27 mouse cellular contexts compared by ENCODE assay signal in genomic region chr6:15739132-15739531, GRCm38 (mm10). TPM values are rescaled to one million over a fixed set of nuclear protein-coding genes. Genes with fewer than 3 reads are reported as not detected.
DNase-seq lines count a peak whose midpoint lies in the region; ATAC-seq and TF ChIP-seq lines count a peak whose summit lies in the region.
"Had no signal": no experiment of that assay in that cellular context is flagged by ENCODE, and none has a peak within 500 bp of the region (broad histone marks: within the 10 kb centered on the region; RNA-seq: fewer than 3 reads in every experiment).

No protein-coding gene starts in this region.

- H3K9me3 ChIP-seq in lung, embryonic 16.5 days (ENCODE audit: control insufficient read depth, low read length): no peaks in the 10 kb centered on the region
- H3K9me3 ChIP-seq in CH12.LX (replicated peaks; ENCODE audit: low read length): no peaks in the 10 kb centered on the region
- no peaks in the 10 kb centered on the region for H3K9me3 ChIP-seq in hindbrain, embryonic 10.5 days
- H3K9me3 ChIP-seq: embryonic facial prominence, embryonic 13.5 days; forebrain, embryonic 13.5 days; heart, embryonic 15.5 days; kidney, embryonic 15.5 days; limb, embryonic 12.5 days; liver, embryonic 12.5 days; midbrain, embryonic 12.5 days had no signal

- H3K79me2 ChIP-seq in CH12.LX (replicated peaks; ENCODE audit: control insufficient read depth, extremely low read depth, insufficient read depth, poor library complexity, severe bottlenecking): no peaks in the 10 kb centered on the region

- dilution Hi-C loops in CH12.LX (cut with MboI; ENCODE audit: extremely low pct_ligation_motif_present, extremely low pct_unique_long_range_greater_than_20kb, low sequenced_read_pairs): no loop called here

- H3K36me3 ChIP-seq in lung, embryonic 16.5 days (ENCODE audit: control insufficient read depth, insufficient read depth, low read length): 0 out of 2 replicates have a peak, but pooled peaks cover 2% of the 10 kb centered on the region
- peaks cover 41 to 69% of the 10 kb centered on the region in 2 experiments for H3K36me3 ChIP-seq in CH12.LX (replicated peaks in 1 of 2; ENCODE audit: control insufficient read depth in 1 of 2, insufficient read depth in 1 of 2, low read length in 1 of 2)
- no peaks in the 10 kb centered on the region for H3K36me3 ChIP-seq in hindbrain, embryonic 10.5 days
- H3K36me3 ChIP-seq: heart, embryonic 15.5 days; liver, embryonic 12.5 days; midbrain, embryonic 12.5 days had no signal

- 76% methylated on average over 3 of the region's 3 CpGs for WGBS in lung, embryonic 16.5 days
- WGBS in cerebellum, adult 2 months: 71% methylated on average over 3 of the region's 3 CpGs
- WGBS in hindbrain, embryonic 10.5 days: 90% methylated on average over 3 of the region's 3 CpGs

- no peak overlapping the region for H3K4me3 ChIP-seq in lung, embryonic 16.5 days (ENCODE audit: low read length)
- H3K4me3 ChIP-seq in CH12.LX (replicated peaks in 1 of 3; ENCODE audit: low read depth in 2 of 3, low read length in 2 of 3, poor library complexity in 1 of 3): no peak overlapping the region
- H3K4me3 ChIP-seq in cerebellum, adult 2 months (replicated peaks; ENCODE audit: insufficient read depth, low read depth, low read length): no peak overlapping the region
- no peak overlapping the region for H3K4me3 ChIP-seq in hindbrain, embryonic 10.5 days
- H3K4me3 ChIP-seq: embryonic facial prominence, embryonic 13.5 days; erythroblast, embryonic 14.5 days; forebrain, embryonic 13.5 days; gastrocnemius, adult 2 months; heart, embryonic 15.5 days; kidney, embryonic 15.5 days; limb, embryonic 12.5 days; liver, embryonic 12.5 days; midbrain, embryonic 12.5 days had no signal

- no peak for DNase-seq in lung, postnatal 36 days
- DNase-seq in CH12.LX (ENCODE audit: extremely low read depth): no peak
- DNase-seq in induced T-regulatory cell, adult 2 months (ENCODE audit: low read depth): peak; percentile 43
- peak; percentile 34 for DNase-seq in naive thymus-derived CD4-positive, alpha-beta T cell, adult 2 months (ENCODE audit: low read depth)
- DNase-seq in cerebellum, adult 2 months: no peak
- DNase-seq in adrenal gland, adult 8-10 months: no peak
- DNase-seq in hindbrain, embryonic 10.5 days (ENCODE audit: low spot score): no peak
- DNase-seq: cerebellum, adult 11-12 months; cerebellum, postnatal 14 days; gastrocnemius, adult 2 months; heart, postnatal 36 days; kidney, adult 11 months; kidney, postnatal 36 days; layer of hippocampus, postnatal 36 days; lung, adult 18-20 months; lung, postnatal 4 days had no signal

- peak overlapping the region; percentile 28 for H3K27ac ChIP-seq in lung, embryonic 16.5 days (ENCODE audit: low read length)
- no peak overlapping the region for H3K27ac ChIP-seq in CH12.LX (ENCODE audit: insufficient read depth, low read depth)
- H3K27ac ChIP-seq in cerebellum, adult 2 months (ENCODE audit: insufficient read depth, low read length): no peak overlapping the region
- H3K27ac ChIP-seq in hindbrain, embryonic 10.5 days: no peak overlapping the region
- H3K27ac ChIP-seq: embryonic facial prominence, embryonic 13.5 days; forebrain, embryonic 13.5 days; hindbrain, postnatal 0 days; kidney, embryonic 15.5 days; limb, embryonic 12.5 days; liver, embryonic 12.5 days; midbrain, embryonic 12.5 days had no signal

- no peak overlapping the region for H3K9ac ChIP-seq in lung, embryonic 16.5 days (ENCODE audit: low read length)
- H3K9ac ChIP-seq in CH12.LX (ENCODE audit: insufficient read depth, low read depth): no peak overlapping the region
- H3K9ac ChIP-seq: embryonic facial prominence, embryonic 13.5 days; forebrain, embryonic 13.5 days; heart, embryonic 15.5 days; kidney, embryonic 15.5 days; limb, embryonic 12.5 days; liver, embryonic 12.5 days; midbrain, embryonic 12.5 days had no signal

- in situ Hi-C loops in CH12.LX (cut with MboI; ENCODE audit: low pct_ligation_motif_present, low pct_unique_long_range_greater_than_20kb, low sequenced_read_pairs): no loop called here

- H3K27me3 ChIP-seq in lung, embryonic 16.5 days (ENCODE audit: control insufficient read depth, insufficient read depth, low read depth, low read length): no peaks in the 10 kb centered on the region
- no peaks in the 10 kb centered on the region for H3K27me3 ChIP-seq in CH12.LX (replicated peaks)
- no peaks in the 10 kb centered on the region for H3K27me3 ChIP-seq in cerebellum, adult 2 months (ENCODE audit: control insufficient read depth, insufficient read depth, low read length)
- H3K27me3 ChIP-seq in hindbrain, embryonic 10.5 days (ENCODE audit: insufficient read depth, poor library complexity, severe bottlenecking): no peaks in the 10 kb centered on the region
- H3K27me3 ChIP-seq: embryonic facial prominence, embryonic 13.5 days; forebrain, embryonic 13.5 days; heart, embryonic 15.5 days; kidney, embryonic 15.5 days; limb, embryonic 12.5 days; liver, embryonic 12.5 days; midbrain, embryonic 12.5 days had no signal

- no peak for TF ChIP-seq POLR2A in CH12.LX (IDR thresholded peaks at IDR 0.05; ENCODE audit: low read depth, low read length)
- no peak for TF ChIP-seq POLR2A in cerebellum, adult 2 months (IDR thresholded peaks at IDR 0.05; ENCODE audit: borderline replicate concordance, insufficient read depth, low read length)

- no peak for TF ChIP-seq CTCF in CH12.LX (conservative IDR thresholded peaks at IDR 0.05 in 1 of 2, IDR thresholded peaks at IDR 0.05 in 1 of 2; ENCODE audit: low read depth in 2 of 2, low read length in 2 of 2)
- no peak for TF ChIP-seq CTCF in cerebellum, adult 2 months (IDR thresholded peaks at IDR 0.05; ENCODE audit: borderline replicate concordance, insufficient read depth, low read depth, low read length)

- peaks cover 20% of the 10 kb centered on the region for H3K4me1 ChIP-seq in lung, embryonic 16.5 days (replicated peaks; ENCODE audit: control insufficient read depth, insufficient read depth, low read length)
- peaks cover 0 to 10% of the 10 kb centered on the region in 2 experiments; a peak in 2 of 4 replicates for H3K4me1 ChIP-seq in CH12.LX (ENCODE audit: control insufficient read depth in 1 of 2, insufficient read depth in 2 of 2)
- no peaks in the 10 kb centered on the region for H3K4me1 ChIP-seq in cerebellum, adult 2 months (ENCODE audit: control insufficient read depth, insufficient read depth, low read length)
- peaks cover 9% of the 10 kb centered on the region; the same call in 1 of the 2 replicates for H3K4me1 ChIP-seq in hindbrain, embryonic 10.5 days (replicated peaks)
- H3K4me1 ChIP-seq: limb, embryonic 12.5 days; midbrain, embryonic 12.5 days had no signal

- ATAC-seq in lung, embryonic 16.5 days (ENCODE audit: low read depth): no peak
- ATAC-seq: forebrain, embryonic 13.5 days; hindbrain, postnatal 0 days had no signal

- TF ChIP-seq RAD21 in CH12.LX (IDR thresholded peaks at IDR 0.05; ENCODE audit: low read depth, low read length): no peak

- H3K4me2 ChIP-seq in lung, embryonic 16.5 days (ENCODE audit: low read depth, low read length): no peak overlapping the region
- H3K4me2 ChIP-seq in CH12.LX (ENCODE audit: insufficient read depth, low read depth, poor library complexity, severe bottlenecking): no peak overlapping the region
- H3K4me2 ChIP-seq: embryonic facial prominence, embryonic 13.5 days; forebrain, embryonic 13.5 days; heart, embryonic 15.5 days; kidney, embryonic 15.5 days; limb, embryonic 12.5 days; liver, embryonic 12.5 days; midbrain, embryonic 12.5 days had no signal

- TF ChIP-seq EP300 in CH12.LX (IDR thresholded peaks at IDR 0.05; ENCODE audit: low read length): no peak

TF ChIP-seq in CH12.LX, 34 proteins besides CTCF, POLR2A, EP300 and RAD21:
- no peak for TF ChIP-seq ZMIZ1 (IDR thresholded peaks at IDR 0.05; ENCODE audit: low read depth, low read length)
- no peak for TF ChIP-seq BHLHE40 (IDR thresholded peaks at IDR 0.05; ENCODE audit: low read depth, low read length)
- TF ChIP-seq USF1 (IDR thresholded peaks at IDR 0.05; ENCODE audit: low read depth, low read length): no peak
- TF ChIP-seq USF2 (conservative IDR thresholded peaks at IDR 0.05; ENCODE audit: low read depth, low read length): no peak
- TF ChIP-seq SMC3 (IDR thresholded peaks at IDR 0.05; ENCODE audit: low read depth, low read length): no peak
- TF ChIP-seq ZKSCAN1 (IDR thresholded peaks at IDR 0.05; ENCODE audit: borderline replicate concordance, low read depth, low read length): no peak
- peak; percentile 63 for TF ChIP-seq ZNF384 (IDR thresholded peaks at IDR 0.05; ENCODE audit: low read depth, low read length)
- no peak for TF ChIP-seq CHD1 (IDR thresholded peaks at IDR 0.05; ENCODE audit: low read depth, low read length)
- no peak for TF ChIP-seq E2F4 (IDR thresholded peaks at IDR 0.05; ENCODE audit: insufficient replicate concordance, low read depth, low read length)
- TF ChIP-seq TBP (conservative IDR thresholded peaks at IDR 0.05; ENCODE audit: low read depth, low read length): no peak
- no peak for TF ChIP-seq POLR2AphosphoS2 (IDR thresholded peaks at IDR 0.05; ENCODE audit: low read depth, low read length)
- no peak for TF ChIP-seq MEF2A (IDR thresholded peaks at IDR 0.05; ENCODE audit: borderline replicate concordance, low read depth, low read length)
- TF ChIP-seq SIN3A (IDR thresholded peaks at IDR 0.05; ENCODE audit: low read length): no peak
- TF ChIP-seq ETS1 (conservative IDR thresholded peaks at IDR 0.05; ENCODE audit: low read depth, low read length): peak; percentile 32
- no peak for TF ChIP-seq GABPA (IDR thresholded peaks at IDR 0.05; ENCODE audit: insufficient replicate concordance, low read depth, low read length)
- no peak for TF ChIP-seq MAZ (IDR thresholded peaks at IDR 0.05; ENCODE audit: low read depth, low read length)
- TF ChIP-seq NRF1 (IDR thresholded peaks at IDR 0.05; ENCODE audit: low read depth, low read length): no peak
- 0 out of 2 replicates have a peak, but pooled peaks have one; percentile 21 for TF ChIP-seq ELF1 (IDR thresholded peaks at IDR 0.05; ENCODE audit: low read depth, low read length)
- TF ChIP-seq JUN (IDR thresholded peaks at IDR 0.05; ENCODE audit: insufficient read depth, low read depth, low read length): no peak
TF ChIP-seq in CH12.LX: peak in this region for 3.

RNA-seq across cellular contexts. Expression of gene Mdfic, which starts 18.7 kb away (rescaled TPM):
- 8.4 and 9.4 TPM in 2 replicates for polyA plus RNA-seq in lung, embryonic 16.5 days (2015; fragmentation: Nextera tagmentation; extraction: Ambion mirVana)
- total RNA-seq in CH12.LX (2012; rRNA removed) (10.5 and 14.1 TPM in 2 replicates), CH12.LX (2014; rRNA removed) (14.7 and 15.1 TPM in 2 replicates)
- polyA plus RNA-seq in CH12.LX (2012; ENCODE audit: insufficient read length, low read depth): 8.3 and 8.9 TPM in 2 replicates
- polyA plus RNA-seq in cerebellum, adult 2 months (2012; rRNA removed): 2.1 and 3.0 TPM in 2 replicates
- total RNA-seq in adrenal gland, adult 8-10 months (2022): 10 to 100 TPM; 40.3 to 67.0 (median 50.5) TPM
- 4.4 and 4.5 TPM in 2 replicates for polyA plus RNA-seq in hindbrain, embryonic 10.5 days (2016; fragmentation: Nextera tagmentation; extraction: Ambion mirVana)
- total RNA-seq: MEL had no signal

Comparison
In these comparisons a context has a peak if more than half of its experiments do, and no peak if none do; other contexts are left out.
1. DNase-seq: peak in induced T-regulatory cell, adult 2 months (single experiment) and naive thymus-derived CD4-positive, alpha-beta T cell, adult 2 months (single experiment); none in lung, postnatal 36 days (single experiment), CH12.LX (single experiment), cerebellum, adult 2 months (0 of 2), adrenal gland, adult 8-10 months (single experiment) and hindbrain, embryonic 10.5 days (single experiment).